Mouse (Mus musculus): ENCODE results near the gene Qk. TPM values are rescaled to one million over a fixed set of nuclear protein-coding genes. Genes with fewer than 3 reads are reported as not detected.

The Qk gene
- polyA plus RNA-seq, 1 experiment from 2014 or later = 45.6 TPM

- H3K4me1 ChIP-seq (replicated peaks) = peaks cover 36% of the 10 kb centered on the region
- no peak overlapping the region for H3K4me2 ChIP-seq
- H3K36me3 ChIP-seq = no peaks in the 10 kb centered on the region
- H3K27me3 ChIP-seq = no peaks in the 10 kb centered on the region
- WGBS = 74% methylated on average over 1 of the region's 1 CpGs
- no peak overlapping the region for H3K9ac ChIP-seq
- no peak overlapping the region for H3K4me3 ChIP-seq
- no peaks in the 10 kb centered on the region for H3K9me3 ChIP-seq
- H3K27ac ChIP-seq (replicated peaks) = no peak overlapping the region
- no peak for ATAC-seq (ENCODE audit: low read depth)
Observed at GRCm38 (mm10) chr17:10299396-10299795, 20.3 kb downstream of the Qk start.

GRCm38 (mm10) chr17:10292520-10292919 lies 27.1 kb downstream of the Qk start:
- H3K4me1 ChIP-seq (replicated peaks) = peaks cover 18% of the 10 kb centered on the region
- no peak overlapping the region for H3K27ac ChIP-seq (replicated peaks)
- H3K9ac ChIP-seq = no peak overlapping the region
- H3K4me3 ChIP-seq = no peak overlapping the region
- H3K9me3 ChIP-seq = no peaks in the 10 kb centered on the region
- H3K4me2 ChIP-seq = no peak overlapping the region
- 69% methylated on average over 2 of the region's 2 CpGs for WGBS
- no peak for ATAC-seq (ENCODE audit: low read depth)
- H3K27me3 ChIP-seq = no peaks in the 10 kb centered on the region
- H3K36me3 ChIP-seq = no peaks in the 10 kb centered on the region

GRCm38 (mm10) chr17:10284772-10285171 lies 34.9 kb downstream of the Qk start:
- H3K4me2 ChIP-seq = no peak overlapping the region
- no peak overlapping the region for H3K9ac ChIP-seq
- no peak for ATAC-seq (ENCODE audit: low read depth)
- H3K36me3 ChIP-seq = 0 out of 2 replicates have a peak, but pooled peaks cover 3% of the 10 kb centered on the region
- no peaks in the 10 kb centered on the region for H3K9me3 ChIP-seq
- H3K4me3 ChIP-seq = no peak overlapping the region
- H3K27ac ChIP-seq (replicated peaks) = no peak overlapping the region
- 47% methylated on average over 2 of the region's 2 CpGs for WGBS
- peaks cover 34% of the 10 kb centered on the region for H3K4me1 ChIP-seq (replicated peaks)
- H3K27me3 ChIP-seq = no peaks in the 10 kb centered on the region

GRCm38 (mm10) chr17:10279532-10279931 lies 40.1 kb downstream of the Qk start:
- H3K36me3 ChIP-seq = 0 out of 2 replicates have a peak, but pooled peaks cover 3% of the 10 kb centered on the region
- no peak overlapping the region for H3K4me2 ChIP-seq
- no peak overlapping the region for H3K27ac ChIP-seq (replicated peaks)
- peaks cover 6% of the 10 kb centered on the region for H3K4me1 ChIP-seq (replicated peaks)
- H3K27me3 ChIP-seq = no peaks in the 10 kb centered on the region
- H3K4me3 ChIP-seq = no peak overlapping the region
- WGBS = 82% methylated on average over 2 of the region's 2 CpGs
- no peaks in the 10 kb centered on the region for H3K9me3 ChIP-seq
- ATAC-seq (ENCODE audit: low read depth) = no peak
- H3K9ac ChIP-seq = no peak overlapping the region

GRCm38 (mm10) chr17:10269518-10269917 lies 50.1 kb downstream of the Qk start:
- WGBS = 19% methylated on average over 3 of the region's 3 CpGs
- ATAC-seq (ENCODE audit: low read depth) = no peak
- H3K27ac ChIP-seq (replicated peaks) = peak overlapping the region; percentile 18; the same call in 1 of the 2 replicates

GRCm38 (mm10) chr17:10268468-10268867 lies 51.2 kb downstream of the Qk start:
- H3K27ac ChIP-seq (replicated peaks) = no peak overlapping the region
- H3K4me3 ChIP-seq = no peak overlapping the region
- no peak for ATAC-seq (ENCODE audit: low read depth)
- H3K4me2 ChIP-seq = no peak overlapping the region
- H3K9ac ChIP-seq = no peak overlapping the region
- WGBS = 64% methylated on average over 1 of the region's 1 CpGs
- peaks cover 5% of the 10 kb centered on the region; the same call in 1 of the 2 replicates for H3K36me3 ChIP-seq
- no peaks in the 10 kb centered on the region for H3K27me3 ChIP-seq
- H3K4me1 ChIP-seq (replicated peaks) = peaks cover 25% of the 10 kb centered on the region
- no peaks in the 10 kb centered on the region for H3K9me3 ChIP-seq

More at GRCm38 (mm10) chr17:10269518-10269917, 50.1 kb downstream of the Qk start:
- no peak overlapping the region for H3K4me2 ChIP-seq
- peaks cover 4% of the 10 kb centered on the region; the same call in 1 of the 2 replicates for H3K36me3 ChIP-seq
- no peak overlapping the region for H3K9ac ChIP-seq
- peaks cover 25% of the 10 kb centered on the region for H3K4me1 ChIP-seq (replicated peaks)
- no peak overlapping the region for H3K4me3 ChIP-seq
- no peaks in the 10 kb centered on the region for H3K9me3 ChIP-seq
- H3K27me3 ChIP-seq = no peaks in the 10 kb centered on the region

GRCm38 (mm10) chr17:10266207-10266606 lies 53.4 kb downstream of the Qk start:
- Histone ChIP-seq H3K4me1 (replicated peaks) (peaks cover 25% of the 10 kb centered on the region), H3K36me3 (0 out of 2 replicates have a peak, but pooled peaks cover 4% of the 10 kb centered on the region), H3K27me3 (no peaks in the 10 kb centered on the region), H3K4me3 (no peak overlapping the region), H3K4me2 (no peak overlapping the region), H3K9me3 (no peaks in the 10 kb centered on the region), H3K9ac (no peak overlapping the region), H3K27ac (replicated peaks) (no peak overlapping the region)
- WGBS = 70% methylated on average over 4 of the region's 4 CpGs
- no peak for ATAC-seq (ENCODE audit: low read depth)

- Histone ChIP-seq H3K4me2 (no peak overlapping the region), H3K4me1 (replicated peaks) (peaks cover 16% of the 10 kb centered on the region), H3K9me3 (no peaks in the 10 kb centered on the region), H3K27ac (replicated peaks) (0 out of 2 replicates have a peak overlapping the region, but pooled peaks have one; percentile 15), H3K4me3 (no peak overlapping the region), H3K36me3 (no peaks in the 10 kb centered on the region), H3K9ac (no peak overlapping the region), H3K27me3 (no peaks in the 10 kb centered on the region)
- 28% methylated on average over 4 of the region's 4 CpGs for WGBS
- ATAC-seq (ENCODE audit: low read depth) = peak; percentile 80
Observed at GRCm38 (mm10) chr17:10251252-10251958, 68.2 kb downstream of the Qk start.

- Histone ChIP-seq H3K4me1 (replicated peaks) (peaks cover 20% of the 10 kb centered on the region), H3K27ac (replicated peaks) (no peak overlapping the region), H3K27me3 (no peaks in the 10 kb centered on the region), H3K36me3 (no peaks in the 10 kb centered on the region; the same call in 1 of the 2 replicates), H3K4me3 (no peak overlapping the region), H3K9me3 (no peaks in the 10 kb centered on the region), H3K9ac (no peak overlapping the region), H3K4me2 (no peak overlapping the region)
- ATAC-seq (ENCODE audit: low read depth) = no peak
- 89% methylated on average over 1 of the region's 1 CpGs for WGBS
Observed at GRCm38 (mm10) chr17:10240081-10240480, 79.6 kb downstream of the Qk start.

GRCm38 (mm10) chr17:10236595-10236994 lies 83.1 kb downstream of the Qk start:
- no peak for ATAC-seq (ENCODE audit: low read depth)
- no peaks in the 10 kb centered on the region for H3K9me3 ChIP-seq
- H3K4me1 ChIP-seq (replicated peaks) = peaks cover 10% of the 10 kb centered on the region; the same call in 1 of the 2 replicates
- H3K27ac ChIP-seq (replicated peaks) = no peak overlapping the region
- H3K36me3 ChIP-seq = no peaks in the 10 kb centered on the region; the same call in 1 of the 2 replicates
- no peak overlapping the region for H3K4me3 ChIP-seq
- H3K9ac ChIP-seq = no peak overlapping the region
- no peaks in the 10 kb centered on the region for H3K27me3 ChIP-seq
- no peak overlapping the region for H3K4me2 ChIP-seq
- 98% methylated on average over 2 of the region's 2 CpGs for WGBS

- 92% methylated on average over 3 of the region's 3 CpGs for WGBS
- ATAC-seq (ENCODE audit: low read depth) = no peak
- H3K4me1 ChIP-seq (replicated peaks) = peaks cover 10% of the 10 kb centered on the region
- H3K9ac ChIP-seq = no peak overlapping the region
- no peaks in the 10 kb centered on the region for H3K9me3 ChIP-seq
- H3K4me2 ChIP-seq = no peak overlapping the region
- no peaks in the 10 kb centered on the region for H3K36me3 ChIP-seq
- H3K27ac ChIP-seq (replicated peaks) = no peak overlapping the region
- no peak overlapping the region for H3K4me3 ChIP-seq
- no peaks in the 10 kb centered on the region for H3K27me3 ChIP-seq
Observed at GRCm38 (mm10) chr17:10232406-10232805, 87.2 kb downstream of the Qk start.

- 37% methylated on average over 3 of the region's 3 CpGs for WGBS
- Histone ChIP-seq H3K27me3 (no peaks in the 10 kb centered on the region), H3K9me3 (no peaks in the 10 kb centered on the region), H3K27ac (replicated peaks) (no peak overlapping the region), H3K4me3 (no peak overlapping the region), H3K4me2 (no peak overlapping the region), H3K9ac (no peak overlapping the region), H3K36me3 (no peaks in the 10 kb centered on the region), H3K4me1 (replicated peaks) (peaks cover 15% of the 10 kb centered on the region)
- ATAC-seq (ENCODE audit: low read depth) = no peak
Observed at GRCm38 (mm10) chr17:10227798-10228538, 91.7 kb downstream of the Qk start.

All from neural tube, embryonic 13.5 days (tissue).